Mouse (Mus musculus) liver, embryonic 14.5 days (tissue): ENCODE data around the gene Wdr24. TPM values are rescaled to one million over a fixed set of nuclear protein-coding genes. Genes with fewer than 3 reads are reported as not detected.
A peak's percentile ranks its signal among the peaks of the same experiment; 100 is the strongest.

Source experiments
- ATAC-seq: fragments of 200-750 bp; cut with Nextera tagmentation; 2 replicates; pipeline ENCODE4 v1.8.0; 2017; ENCODE audit warnings: moderate number of reproducible peaks, mild to moderate bottlenecking, moderate library complexity; ENCODE audit not compliant: insufficient read depth
- DNase-seq, 3 experiments: peaks; one replicate each; pipeline ENCODE4 v3.0.0-alpha.2; 2012 to 2013; ENCODE audit warnings: low read depth in 3 of 3, low spot score in 3 of 3
- H3K27ac ChIP-seq: fragments of 300-500 bp; sonication (generic); 2 replicates; pipeline ENCODE4 v1.5.1; 2014; ENCODE audit warnings: moderate library complexity, mild to moderate bottlenecking, control low read depth, inconsistent platforms
- H3K27me3 ChIP-seq: fragments of 300-500 bp; sonication (generic); 2 replicates; pipeline ENCODE4 v1.6.1; 2014; ENCODE audit warnings: mild to moderate bottlenecking, low read length, moderate library complexity; ENCODE audit not compliant: control insufficient read depth, insufficient read depth
- H3K36me3 ChIP-seq: fragments of 300-500 bp; sonication (generic); replicated peaks from 2 replicates; pipeline ENCODE4 v1.6.1; 2014; ENCODE audit warnings: low read depth; ENCODE audit not compliant: control insufficient read depth, insufficient read depth
- H3K4me1 ChIP-seq, 2 experiments: fragments of 200-500 bp in 1 of 2; fragments of 300-500 bp in 1 of 2; sonication (generic) in 1 of 2; replicated peaks; 2 replicates each; pipeline ENCODE4 v1.6.1; 2012 to 2014; ENCODE audit warnings: antibody characterized with exemption in 1 of 2, inconsistent platforms in 1 of 2, low read length in 1 of 2; ENCODE audit not compliant: control insufficient read depth in 2 of 2, insufficient read depth in 2 of 2
- H3K4me2 ChIP-seq: fragments of 300-500 bp; sonication (generic); 2 replicates; pipeline ENCODE4 v1.6.1; 2014; ENCODE audit warnings: low read depth, mild to moderate bottlenecking, control low read depth, moderate library complexity
- H3K4me3 ChIP-seq, 2 experiments: fragments of 200-500 bp in 1 of 2; fragments of 300-500 bp in 1 of 2; sonication (generic) in 1 of 2; 2 replicates each; pipeline ENCODE4 v1.5.1; 2012 to 2014; ENCODE audit warnings: low read depth in 2 of 2, low read length in 2 of 2, mild to moderate bottlenecking in 2 of 2, control low read depth in 1 of 2, inconsistent platforms in 1 of 2, moderate library complexity in 1 of 2; ENCODE audit not compliant: insufficient read depth in 1 of 2
- H3K9ac ChIP-seq: fragments of 300-500 bp; sonication (generic); replicated peaks from 2 replicates; pipeline ENCODE4 v1.6.1; 2014; ENCODE audit warnings: mild to moderate bottlenecking, control low read depth, moderate library complexity
- H3K9me3 ChIP-seq: fragments of 300-500 bp; sonication (generic); 2 replicates; pipeline ENCODE4 v1.6.1; 2016; ENCODE audit warnings: low read length, mixed read lengths; ENCODE audit not compliant: control insufficient read depth
- CTCF ChIP-seq: IDR thresholded peaks from 2 replicates; pipeline ENCODE4 v1.5.1; 2016; ENCODE audit warnings: antibody characterized with exemption, low read depth, control low read depth
- EP300 ChIP-seq: IDR thresholded peaks from 2 replicates; pipeline ENCODE4 v1.6.1; 2016; ENCODE audit warnings: antibody characterized with exemption, low read depth
- WGBS: fragments of 180-500 bp; shearing (Covaris S2); extraction: QIAGEN DNeasy Blood & Tissue Kit; methylation state at CpG from one replicate; pipeline ENCODE4 v1.1.7; 2014; ENCODE audit not compliant: insufficient replicate concordance; 5-methylcytosine and 5-hydroxymethylcytosine counted together
- polyA plus RNA-seq, 2 experiments: library from polyadenylated mRNA; depleted of rRNA in 1 of 2; stranded (reverse) in 1 of 2; unstranded in 1 of 2; fragments of >200 nt; fragmentation: Nextera tagmentation in 1 of 2; extraction: Ambion mirVana in 1 of 2; gene quantifications; 2 replicates each; pipeline versions ENCODE4 v1.2.1 to v1.2.3; 2012 to 2014

Gene Wdr24
- 14.1 and 14.3 TPM in 2 replicates for polyA plus RNA-seq (2012; rRNA removed)
- 9.2 and 11.4 TPM in 2 replicates for polyA plus RNA-seq (2014; fragmentation: Nextera tagmentation; extraction: Ambion mirVana)

DNA sequence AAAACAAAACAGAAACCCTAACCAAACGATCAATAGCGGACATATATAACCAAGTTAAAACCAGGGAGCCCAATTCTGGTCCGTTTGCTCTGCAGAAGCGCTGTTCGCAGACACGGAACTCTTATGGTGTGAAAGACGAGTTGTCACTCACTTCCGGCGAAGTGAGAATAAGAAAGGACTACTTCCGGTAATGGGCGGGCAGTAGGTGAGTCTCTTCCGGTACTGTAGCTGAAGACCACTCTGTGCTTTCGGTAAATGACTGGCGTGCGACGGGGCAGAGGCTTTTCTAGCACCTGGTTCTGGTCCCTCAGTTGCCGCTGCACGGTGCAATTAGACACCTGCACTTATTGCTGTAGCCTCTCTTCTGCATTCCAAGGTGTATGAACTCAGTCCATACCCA lies at the start of gene Wdr24:
TSS of gene Wdr24 (plus strand) at position 176 of the 400 bp plus-strand sequence.
- TF ChIP-seq EP300: no peak
- no peak for TF ChIP-seq CTCF
- Histone ChIP-seq H3K4me1 (peaks cover 11 to 13% of the 10 kb centered on the region in 2 experiments; a peak in 3 of 4 replicates), H3K9me3 (no peaks in the 10 kb centered on the region), H3K4me3 (peak within 1 kb of the TSS; percentile 77 to 99), H3K9ac (peak within 1 kb of the TSS; percentile 82), H3K36me3 (peaks cover 3% of the 10 kb centered on the region), H3K27me3 (peaks cover 25% of the 10 kb centered on the region), H3K27ac (peak within 1 kb of the TSS; percentile 59), H3K4me2 (peak within 1 kb of the TSS; percentile 87)
- ATAC-seq (peak; percentile 67), DNase-seq (peak; percentile 81 to 82 (median 81))
- 0% methylated on average over 18 of the region's 18 CpGs for WGBS

DNA sequence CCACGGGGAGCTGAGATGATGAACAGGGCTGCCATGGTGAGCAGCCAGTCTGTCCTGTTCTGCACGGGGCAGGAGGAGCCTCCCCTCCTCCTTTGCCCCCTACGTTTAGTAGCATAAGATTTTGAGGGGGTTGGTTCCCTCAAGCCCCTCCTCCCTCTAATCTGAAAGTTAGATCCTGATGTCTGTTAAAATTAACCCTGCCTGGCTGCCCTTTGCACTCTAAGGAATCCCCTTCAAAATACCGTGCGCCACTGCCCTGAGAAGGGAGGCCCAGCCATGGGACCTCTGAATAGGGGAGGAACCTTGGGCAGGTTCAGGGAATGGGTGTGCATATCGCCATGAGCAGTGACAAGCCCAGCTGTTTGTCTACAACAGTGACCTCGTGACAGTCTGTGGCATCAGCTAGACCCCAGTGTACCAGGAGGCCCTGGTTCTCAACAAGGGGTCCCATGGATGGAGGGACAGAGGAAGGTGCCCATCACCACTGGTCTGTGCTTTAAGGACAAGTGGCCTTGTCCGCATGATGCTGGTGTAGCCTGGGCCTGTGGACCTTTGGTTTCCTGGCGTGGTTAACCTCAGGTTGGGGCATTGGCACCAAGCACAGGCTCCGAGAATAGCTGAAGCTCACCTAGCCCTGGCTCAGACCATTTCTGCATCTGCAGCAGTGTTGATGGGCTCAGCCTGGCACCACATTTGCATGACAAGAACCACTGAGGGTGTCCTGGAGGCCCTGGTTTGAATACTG lies 47.9 kb upstream of the Wdr24 start:
- no peak for TF ChIP-seq EP300
- H3K9me3 ChIP-seq: no peaks in the 10 kb centered on the region
- no peak overlapping the region for H3K4me3 ChIP-seq
- no peak for DNase-seq
- H3K4me2 ChIP-seq: no peak overlapping the region
- WGBS: 69% methylated on average over 10 of the region's 10 CpGs
- H3K9ac ChIP-seq: no peak overlapping the region
- no peak for ATAC-seq
- peaks cover 2% of the 10 kb centered on the region; the same call in 1 of the 2 replicates for H3K36me3 ChIP-seq
- H3K27ac ChIP-seq: no peak overlapping the region
- no peaks in the 10 kb centered on the region for H3K27me3 ChIP-seq
- peaks cover 3 to 7% of the 10 kb centered on the region in 2 experiments for H3K4me1 ChIP-seq

DNA sequence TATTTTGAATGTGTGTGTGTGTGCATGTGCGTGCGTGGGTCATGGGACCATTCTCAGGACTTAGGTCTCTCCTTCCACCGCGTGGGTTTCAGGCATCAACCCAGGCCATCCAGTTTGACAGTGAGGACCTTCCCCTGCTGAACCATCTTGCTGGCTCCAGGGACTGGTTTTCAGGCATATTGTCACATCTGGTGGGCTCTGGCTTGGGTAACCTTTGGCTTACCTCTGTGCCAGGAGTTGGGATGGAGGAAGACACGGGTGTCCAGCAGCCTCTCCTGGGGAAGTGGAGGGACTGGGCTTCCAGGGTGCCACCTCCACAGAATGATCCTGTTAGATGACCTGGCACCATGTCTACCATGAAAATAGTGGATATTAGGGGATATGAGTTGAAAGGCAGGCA lies 45.5 kb upstream of the Wdr24 start:
- no peak for DNase-seq
- no peaks in the 10 kb centered on the region for H3K9me3 ChIP-seq
- H3K36me3 ChIP-seq: peaks cover 10% of the 10 kb centered on the region
- no peak for ATAC-seq
- no peak overlapping the region for H3K4me3 ChIP-seq
- 89% methylated on average over 5 of the region's 5 CpGs for WGBS
- H3K27me3 ChIP-seq: no peaks in the 10 kb centered on the region
- no peak overlapping the region for H3K9ac ChIP-seq
- H3K27ac ChIP-seq: no peak overlapping the region
- no peak for TF ChIP-seq EP300
- TF ChIP-seq CTCF: no peak
- H3K4me2 ChIP-seq: no peak overlapping the region
- H3K4me1 ChIP-seq: peaks cover 3 to 7% of the 10 kb centered on the region in 2 experiments

DNA sequence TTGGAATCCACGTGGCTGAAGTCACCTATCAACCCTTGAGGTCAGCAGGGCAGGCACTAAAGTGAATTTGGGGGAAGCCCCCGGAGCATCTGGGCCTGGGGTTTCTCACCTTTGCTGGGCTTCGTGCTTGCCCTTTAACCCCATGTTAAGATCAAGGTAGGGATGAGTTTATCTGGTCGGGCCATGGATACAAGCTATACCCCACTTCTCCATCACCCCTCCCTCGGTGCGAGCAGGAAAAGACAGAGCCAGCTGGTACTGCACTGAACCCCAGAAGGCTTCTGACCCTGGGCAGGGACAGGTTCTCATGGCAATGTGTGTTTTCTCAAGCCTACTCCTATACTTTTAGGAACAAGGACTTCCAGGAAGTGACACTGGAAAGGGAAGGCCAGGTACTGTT lies 42.1 kb upstream of the Wdr24 start:
- no peak overlapping the region for H3K4me2 ChIP-seq
- ATAC-seq (no peak), DNase-seq (no peak)
- no peak for TF ChIP-seq CTCF
- no peak for TF ChIP-seq EP300
- no peaks in the 10 kb centered on the region for H3K9me3 ChIP-seq
- no peak overlapping the region for H3K4me3 ChIP-seq
- no peak overlapping the region for H3K9ac ChIP-seq
- 74% methylated on average over 6 of the region's 6 CpGs for WGBS
- H3K4me1 ChIP-seq: peaks cover 0 to 2% of the 10 kb centered on the region in 2 experiments; a peak in 1 of 4 replicates
- H3K27me3 ChIP-seq: no peaks in the 10 kb centered on the region
- no peak overlapping the region for H3K27ac ChIP-seq
- peaks cover 10% of the 10 kb centered on the region for H3K36me3 ChIP-seq

DNA sequence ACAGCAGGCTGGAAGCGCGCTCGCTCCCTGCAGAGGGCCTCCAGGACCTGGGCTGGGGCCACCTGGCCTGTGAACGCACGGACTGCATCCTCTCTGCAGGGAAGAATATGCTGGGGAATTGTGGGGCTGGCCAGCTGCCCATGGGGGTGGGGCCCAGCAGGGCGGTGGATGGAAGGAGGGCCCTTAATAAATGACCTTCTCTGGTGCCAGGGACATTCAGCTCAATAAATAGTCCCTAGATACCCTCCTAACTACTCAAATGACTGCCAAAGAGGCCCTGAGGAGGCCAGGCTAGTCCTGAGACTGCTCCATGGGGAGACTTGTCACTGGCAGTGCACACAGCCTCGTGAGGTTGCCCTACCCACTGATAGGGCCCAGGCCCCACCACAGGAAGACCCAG lies 40.3 kb upstream of the Wdr24 start:
- no peak overlapping the region for H3K9ac ChIP-seq

More for the DNA sequence above, 40.3 kb upstream of the Wdr24 start:
- Histone ChIP-seq H3K27ac (no peak overlapping the region), H3K27me3 (no peaks in the 10 kb centered on the region), H3K4me2 (no peak overlapping the region), H3K4me1 (peaks cover 0 to 2% of the 10 kb centered on the region in 2 experiments; a peak in 1 of 4 replicates), H3K9me3 (no peaks in the 10 kb centered on the region), H3K4me3 (no peak overlapping the region), H3K36me3 (peaks cover 8% of the 10 kb centered on the region)
- WGBS: 78% methylated on average over 7 of the region's 7 CpGs
- DNase-seq: no peak
- ATAC-seq: no peak
- TF ChIP-seq CTCF (no peak), EP300 (no peak)
